12 mouse cellular contexts compared by ENCODE assay signal in the genomic region with DNA sequence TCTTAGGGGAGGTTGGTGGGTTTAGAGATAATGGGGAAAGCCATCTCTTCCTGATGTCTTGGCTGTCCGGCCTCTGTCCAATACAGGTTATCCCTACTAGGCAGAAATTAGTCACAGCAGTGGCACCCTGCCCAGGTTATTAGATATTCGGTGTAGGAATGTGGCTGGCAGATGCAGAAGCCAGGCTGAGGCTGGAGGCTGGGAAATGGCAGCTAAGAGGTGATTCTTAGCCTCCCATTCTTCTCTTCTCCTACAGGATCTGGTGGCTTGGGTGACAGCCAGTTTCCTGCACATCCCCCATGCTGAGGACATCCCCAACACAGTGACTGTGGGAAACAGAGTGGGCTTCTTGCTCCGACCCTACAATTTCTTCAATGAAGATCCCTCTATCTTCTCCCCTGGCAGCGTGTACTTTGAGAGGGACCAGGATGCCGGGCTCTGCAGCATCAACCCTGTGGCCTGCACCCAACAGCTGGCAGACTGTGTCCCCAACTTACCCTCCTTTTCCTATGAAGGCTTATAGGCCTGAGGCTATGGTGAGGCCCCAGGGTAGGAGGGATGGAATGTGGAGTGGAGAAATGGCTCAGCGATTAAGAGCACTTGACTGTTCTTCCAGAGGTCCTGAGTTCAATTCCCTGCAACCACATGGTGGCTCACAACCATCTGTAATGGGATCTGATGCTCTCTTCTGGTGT. TPM values are rescaled to one million over a fixed set of nuclear protein-coding genes. Genes with fewer than 3 reads are reported as not detected.
DNase-seq lines count a peak whose midpoint lies in the region; ATAC-seq and TF ChIP-seq lines count a peak whose summit lies in the region.
"Had no signal": no experiment of that assay in that cellular context is flagged by ENCODE, and none has a peak within 500 bp of the region (broad histone marks: within the 10 kb centered on the region; RNA-seq: fewer than 3 reads in every experiment).

No protein-coding gene starts in this region.

- H3K4me1 ChIP-seq in forebrain, embryonic 14.5 days (ENCODE audit: control insufficient read depth, insufficient read depth, low read length): no peaks in the 10 kb centered on the region
- H3K4me1 ChIP-seq in forebrain, embryonic 11.5 days (replicated peaks; ENCODE audit: control insufficient read depth, insufficient read depth, low read length): no peaks in the 10 kb centered on the region
- 0 out of 2 replicates have a peak, but pooled peaks cover 7% of the 10 kb centered on the region for H3K4me1 ChIP-seq in neural tube, embryonic 15.5 days
- no peaks in the 10 kb centered on the region for H3K4me1 ChIP-seq in stomach, postnatal 0 days (replicated peaks; ENCODE audit: control insufficient read depth, insufficient read depth)

- no peak overlapping the region for H3K4me2 ChIP-seq in forebrain, embryonic 14.5 days (ENCODE audit: low read length)
- H3K4me2 ChIP-seq in forebrain, embryonic 11.5 days (ENCODE audit: low read depth, low read length, severe bottlenecking): no peak overlapping the region
- H3K4me2 ChIP-seq in neural tube, embryonic 15.5 days: no peak overlapping the region
- H3K4me2 ChIP-seq in stomach, postnatal 0 days (replicated peaks; ENCODE audit: low read depth): no peak overlapping the region
- H3K4me2 ChIP-seq: lung, embryonic 14.5 days had no signal

- DNase-seq in forebrain, embryonic 14.5 days (ENCODE audit: low spot score): peak; percentile 21
- DNase-seq in forebrain, embryonic 11.5 days (ENCODE audit: low spot score): no peak
- DNase-seq in neural tube, embryonic 10.5 days (ENCODE audit: extremely low spot score, low spot score): no peak
- peak; percentile 58 to 75 for DNase-seq in heart, postnatal 14 days
- no peak for DNase-seq in stomach, postnatal 0 days (ENCODE audit: low spot score)
- DNase-seq in embryo, embryonic 10.5 days (ENCODE audit: low spot score): no peak
- DNase-seq: lung, embryonic 14.5 days had no signal

- no peak for TF ChIP-seq CTCF in stomach, postnatal 0 days (IDR thresholded peaks at IDR 0.05; ENCODE audit: low read depth)

- no peak overlapping the region for H3K4me3 ChIP-seq in forebrain, embryonic 14.5 days (ENCODE audit: low read depth, low read length)
- no peak overlapping the region for H3K4me3 ChIP-seq in forebrain, embryonic 11.5 days (ENCODE audit: low read depth, low read length)
- H3K4me3 ChIP-seq in neural tube, embryonic 15.5 days (replicated peaks): no peak overlapping the region
- H3K4me3 ChIP-seq in stomach, postnatal 0 days (ENCODE audit: low read depth, low read length): no peak overlapping the region

- H3K9ac ChIP-seq in forebrain, embryonic 14.5 days (ENCODE audit: low read length): no peak overlapping the region
- no peak overlapping the region for H3K9ac ChIP-seq in forebrain, embryonic 11.5 days (ENCODE audit: low read length)
- H3K9ac ChIP-seq in neural tube, embryonic 15.5 days (replicated peaks): no peak overlapping the region
- no peak overlapping the region for H3K9ac ChIP-seq in stomach, postnatal 0 days (ENCODE audit: low read length)
- H3K9ac ChIP-seq: lung, embryonic 14.5 days had no signal

- ATAC-seq in forebrain, embryonic 14.5 days: no peak
- ATAC-seq in forebrain, embryonic 11.5 days (replicated peaks; ENCODE audit: low FRiP score): no peak
- ATAC-seq in neural tube, embryonic 15.5 days (ENCODE audit: low FRiP score): no peak
- no peak for ATAC-seq in stomach, postnatal 0 days (ENCODE audit: low FRiP score, low TSS enrichment)
- no peak for ATAC-seq in monocyte, adult 5-6 weeks (replicated peaks; ENCODE audit: insufficient number of reproducible peaks, low FRiP score, low TSS enrichment, poor library complexity, severe bottlenecking)
- ATAC-seq: CD4-positive, CD25-positive, alpha-beta regulatory T cell, adult 4 months had no signal

- peaks cover 24% of the 10 kb centered on the region for H3K36me3 ChIP-seq in forebrain, embryonic 14.5 days (ENCODE audit: control insufficient read depth, insufficient read depth, low read length)
- peaks cover 3% of the 10 kb centered on the region; the same call in 1 of the 2 replicates for H3K36me3 ChIP-seq in forebrain, embryonic 11.5 days (ENCODE audit: control insufficient read depth, insufficient read depth, low read length)
- H3K36me3 ChIP-seq in neural tube, embryonic 15.5 days: peaks cover 19% of the 10 kb centered on the region
- H3K36me3 ChIP-seq in stomach, postnatal 0 days (ENCODE audit: control insufficient read depth, insufficient read depth, low read length): no peaks in the 10 kb centered on the region

- TF ChIP-seq EP300 in stomach, postnatal 0 days (optimal IDR thresholded peaks at IDR 0.05): no peak

- no peaks in the 10 kb centered on the region for H3K9me3 ChIP-seq in forebrain, embryonic 14.5 days (replicated peaks; ENCODE audit: control insufficient read depth, low read length)
- H3K9me3 ChIP-seq in forebrain, embryonic 11.5 days (ENCODE audit: control insufficient read depth, low read length): no peaks in the 10 kb centered on the region
- no peaks in the 10 kb centered on the region for H3K9me3 ChIP-seq in neural tube, embryonic 15.5 days (replicated peaks)
- H3K9me3 ChIP-seq in stomach, postnatal 0 days (ENCODE audit: control insufficient read depth, low read length): no peaks in the 10 kb centered on the region

- WGBS in forebrain, embryonic 14.5 days: 79% methylated on average over 6 of the region's 6 CpGs
- 85% methylated on average over 6 of the region's 6 CpGs for WGBS in forebrain, embryonic 11.5 days
- WGBS in neural tube, embryonic 15.5 days: 76% methylated on average over 6 of the region's 6 CpGs
- 70% methylated on average over 6 of the region's 6 CpGs for WGBS in stomach, postnatal 0 days

- intact Hi-C loops in heart, postnatal 14 days (cut with DNase I): loop anchor here (5.0 kb wide), 1 partner anchor 33 kb away; no protein-coding TSS in a partner anchor

- H3K27ac ChIP-seq in forebrain, embryonic 14.5 days (ENCODE audit: low read depth, low read length): no peak overlapping the region
- no peak overlapping the region for H3K27ac ChIP-seq in forebrain, embryonic 11.5 days (ENCODE audit: low read depth, low read length)
- H3K27ac ChIP-seq in neural tube, embryonic 15.5 days (replicated peaks): 0 out of 2 replicates have a peak overlapping the region, but pooled peaks have one; percentile 5
- H3K27ac ChIP-seq in stomach, postnatal 0 days (replicated peaks): peak overlapping the region; percentile 35; the same call in 1 of the 2 replicates
- H3K27ac ChIP-seq: kidney, postnatal 0 days had no signal

- no peaks in the 10 kb centered on the region for H3K27me3 ChIP-seq in forebrain, embryonic 14.5 days (replicated peaks; ENCODE audit: control insufficient read depth, insufficient read depth, low read length)
- H3K27me3 ChIP-seq in forebrain, embryonic 11.5 days (ENCODE audit: control insufficient read depth, insufficient read depth, low read length): no peaks in the 10 kb centered on the region
- no peaks in the 10 kb centered on the region for H3K27me3 ChIP-seq in neural tube, embryonic 15.5 days (replicated peaks)
- H3K27me3 ChIP-seq in stomach, postnatal 0 days (ENCODE audit: control insufficient read depth, insufficient read depth, low read length): no peaks in the 10 kb centered on the region

RNA-seq across cellular contexts. Expression of a gene that starts 1.3 kb away (rescaled TPM):
- 0.08 and 0.10 TPM in 2 replicates for polyA plus RNA-seq in forebrain, embryonic 14.5 days (2014; fragmentation: Nextera tagmentation; extraction: Ambion mirVana)
- not detected in 2 replicates for polyA plus RNA-seq in forebrain, embryonic 11.5 days (2014; fragmentation: Nextera tagmentation; extraction: Ambion mirVana)
- 0.20 and 0.38 TPM in 2 replicates for polyA plus RNA-seq in neural tube, embryonic 15.5 days (2015; fragmentation: Nextera tagmentation; extraction: Ambion mirVana)
- 10 to 100 TPM; 36.9 to 42.0 TPM for total RNA-seq in heart, postnatal 14 days (2021)
- polyA plus RNA-seq in stomach, postnatal 0 days (2015; fragmentation: Nextera tagmentation; extraction: Ambion mirVana): 5.1 TPM in 2 replicates
- not detected in 3 replicates for total RNA-seq in monocyte, adult 5-6 weeks (2017)
- total RNA-seq: neutrophil, adult 5-6 weeks had no signal
- polyA plus RNA-seq: CD4-positive, CD25-positive, alpha-beta regulatory T cell, adult 4 months had no signal

RNA-seq across cellular contexts. Expression of a gene that starts 4.2 kb away (rescaled TPM):
- polyA plus RNA-seq in forebrain, embryonic 14.5 days (2014; fragmentation: Nextera tagmentation; extraction: Ambion mirVana): 0.94 and 1.1 TPM in 2 replicates
- 2.8 and 3.1 TPM in 2 replicates for polyA plus RNA-seq in forebrain, embryonic 11.5 days (2014; fragmentation: Nextera tagmentation; extraction: Ambion mirVana)
- 1.5 and 1.7 TPM in 2 replicates for polyA plus RNA-seq in neural tube, embryonic 15.5 days (2015; fragmentation: Nextera tagmentation; extraction: Ambion mirVana)
- 1 to 10 TPM; 3.1 to 3.2 TPM for total RNA-seq in heart, postnatal 14 days (2021)
- polyA plus RNA-seq in stomach, postnatal 0 days (2015; fragmentation: Nextera tagmentation; extraction: Ambion mirVana): 0.39 and 0.41 TPM in 2 replicates
- 0.53 to 3.6 TPM (median 1.8 TPM) in 3 replicates for total RNA-seq in monocyte, adult 5-6 weeks (2017)

RNA-seq across cellular contexts. Expression of a gene that starts 13.1 kb away (rescaled TPM):
- 103 and 107 TPM in 2 replicates for polyA plus RNA-seq in forebrain, embryonic 14.5 days (2014; fragmentation: Nextera tagmentation; extraction: Ambion mirVana)
- polyA plus RNA-seq in forebrain, embryonic 11.5 days (2014; fragmentation: Nextera tagmentation; extraction: Ambion mirVana): 189 and 193 TPM in 2 replicates
- polyA plus RNA-seq in neural tube, embryonic 15.5 days (2015; fragmentation: Nextera tagmentation; extraction: Ambion mirVana): 108 and 123 TPM in 2 replicates
- 10 to 100 TPM; 80.9 to 96.0 TPM for total RNA-seq in heart, postnatal 14 days (2021)
- 64.2 and 66.9 TPM in 2 replicates for polyA plus RNA-seq in stomach, postnatal 0 days (2015; fragmentation: Nextera tagmentation; extraction: Ambion mirVana)
- total RNA-seq in monocyte, adult 5-6 weeks (2017): 51.0 to 74.7 TPM (median 73.3 TPM) in 3 replicates

RNA-seq across cellular contexts. Expression of a gene that starts 27.0 kb away (rescaled TPM):
- 172 and 177 TPM in 2 replicates for polyA plus RNA-seq in forebrain, embryonic 14.5 days (2014; fragmentation: Nextera tagmentation; extraction: Ambion mirVana)
- 159 and 165 TPM in 2 replicates for polyA plus RNA-seq in forebrain, embryonic 11.5 days (2014; fragmentation: Nextera tagmentation; extraction: Ambion mirVana)
- polyA plus RNA-seq in neural tube, embryonic 15.5 days (2015; fragmentation: Nextera tagmentation; extraction: Ambion mirVana): 172 and 175 TPM in 2 replicates
- 10 to 100 TPM; 90.0 to 96.3 TPM for total RNA-seq in heart, postnatal 14 days (2021)
- polyA plus RNA-seq in stomach, postnatal 0 days (2015; fragmentation: Nextera tagmentation; extraction: Ambion mirVana): 102 and 110 TPM in 2 replicates
- 266 to 274 TPM (median 274 TPM) in 3 replicates for total RNA-seq in monocyte, adult 5-6 weeks (2017)

RNA-seq across cellular contexts. Expression of a gene that starts 38.3 kb away (rescaled TPM):
- polyA plus RNA-seq in forebrain, embryonic 14.5 days (2014; fragmentation: Nextera tagmentation; extraction: Ambion mirVana): 0.09 TPM in 1 of 2 replicates, not detected in the other
- not detected in 2 replicates for polyA plus RNA-seq in forebrain, embryonic 11.5 days (2014; fragmentation: Nextera tagmentation; extraction: Ambion mirVana)
- polyA plus RNA-seq in neural tube, embryonic 15.5 days (2015; fragmentation: Nextera tagmentation; extraction: Ambion mirVana): not detected in 2 replicates
- not detected for total RNA-seq in heart, postnatal 14 days (2021)
- polyA plus RNA-seq in stomach, postnatal 0 days (2015; fragmentation: Nextera tagmentation; extraction: Ambion mirVana): 0.27 and 0.35 TPM in 2 replicates
- not detected in 3 replicates for total RNA-seq in monocyte, adult 5-6 weeks (2017)
- total RNA-seq: neutrophil, adult 5-6 weeks had no signal
- polyA plus RNA-seq: CD4-positive, CD25-positive, alpha-beta regulatory T cell, adult 4 months; lung, embryonic 14.5 days had no signal

Comparison
In these comparisons a context has a peak if more than half of its experiments do, and no peak if none do; other contexts are left out.
1. DNase-seq: peak in forebrain, embryonic 14.5 days (single experiment) and heart, postnatal 14 days (2 of 2); none in forebrain, embryonic 11.5 days (single experiment), neural tube, embryonic 10.5 days (single experiment), stomach, postnatal 0 days (single experiment) and embryo, embryonic 10.5 days (single experiment).
2. H3K27ac ChIP-seq: peak in neural tube, embryonic 15.5 days (single experiment) and stomach, postnatal 0 days (single experiment); none in forebrain, embryonic 14.5 days (single experiment) and forebrain, embryonic 11.5 days (single experiment).